Mouse (Mus musculus): Measurements from ENCODE around the gene Gm11937.
A peak's percentile ranks its signal among the peaks of the same experiment; 100 is the strongest.

Gm11937 gene

GRCm38 (mm10) chr11:99581564-99581963 is 28.4 kb downstream of the Gm11937 start:
- peak; percentile 52; the same call in 1 of the 2 replicates for ATAC-seq (ENCODE audit: low TSS enrichment)

DNA sequence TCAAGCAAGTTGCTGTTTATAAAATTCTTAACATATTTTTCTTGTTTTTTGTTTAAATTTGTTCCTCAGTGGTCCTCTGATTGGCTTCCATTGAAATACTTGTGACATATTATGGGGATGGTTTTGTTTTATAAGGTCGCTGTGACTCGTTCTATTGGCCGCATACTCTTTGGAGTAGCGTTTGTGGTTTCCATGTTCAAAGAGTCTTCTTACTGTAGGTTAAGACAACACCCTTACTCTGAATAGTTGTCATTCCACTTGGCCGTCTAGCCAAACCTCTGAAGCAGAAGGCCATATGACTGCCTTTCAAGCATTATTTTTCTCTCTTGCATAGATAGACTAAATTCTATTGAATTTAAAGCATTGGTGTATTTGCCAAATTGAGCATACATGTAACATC is 28.9 kb downstream of the Gm11937 start:
- ATAC-seq (ENCODE audit: low TSS enrichment), result no peak

GRCm38 (mm10) chr11:99580636-99581035 is 29.4 kb downstream of the Gm11937 start, which contains the start of gene Krtap1-5:
Gene Krtap1-5, minus strand, starts transcription at chr11:99581016.
- no peak for ATAC-seq (ENCODE audit: low TSS enrichment)

- ATAC-seq (ENCODE audit: low TSS enrichment), result peak; percentile 70; the same call in 1 of the 2 replicates
These were observed 35.9 kb downstream of the Gm11937 start for GRCm38 (mm10) chr11:99574106-99574505.

DNA sequence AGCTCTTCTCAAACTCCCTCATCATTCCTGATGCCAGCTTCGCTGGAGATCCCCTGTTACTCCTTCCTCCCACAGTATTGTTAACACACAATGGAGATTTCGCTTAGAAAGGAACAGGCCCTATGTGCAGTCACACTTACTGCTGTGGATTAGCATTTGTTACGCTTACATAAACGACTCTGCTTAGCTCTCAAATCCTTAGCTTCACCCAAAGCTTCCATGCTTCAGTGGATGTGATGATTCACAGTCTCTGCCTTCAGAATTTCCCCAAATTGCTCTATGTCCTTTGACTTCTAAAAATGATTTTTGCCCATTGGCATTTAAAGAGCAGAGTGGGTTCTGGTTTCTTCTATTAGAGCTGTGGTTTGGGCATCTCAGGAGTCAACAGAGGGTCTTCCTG is 36.8 kb downstream of the Gm11937 start:
- ATAC-seq (ENCODE audit: low TSS enrichment), result peak; percentile 97

DNA sequence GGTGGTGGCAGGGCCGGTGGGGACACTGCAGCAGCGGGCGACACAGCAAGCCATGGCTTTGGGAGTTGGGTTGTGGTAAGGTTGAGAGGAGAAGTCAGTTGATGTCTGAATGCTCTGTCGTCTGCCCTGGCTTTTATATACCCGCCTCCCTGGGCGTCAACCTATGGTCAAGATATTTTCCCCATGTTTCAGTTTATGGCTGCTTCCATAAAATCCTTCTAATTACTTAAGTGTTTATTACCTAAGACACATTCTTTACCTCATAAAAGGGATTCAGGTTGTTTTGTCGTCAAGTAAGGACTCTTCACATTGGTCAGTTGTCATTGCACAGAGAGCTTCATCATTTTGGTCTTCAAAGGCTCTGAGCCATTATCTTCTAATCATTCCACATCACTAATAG is 43.5 kb downstream of the Gm11937 start, which contains the start of gene Krtap3-1:
Krtap3-1 (minus strand) TSS at position 101 of the 400 bp plus-strand sequence.
- ATAC-seq (ENCODE audit: low TSS enrichment), result no peak

DNA sequence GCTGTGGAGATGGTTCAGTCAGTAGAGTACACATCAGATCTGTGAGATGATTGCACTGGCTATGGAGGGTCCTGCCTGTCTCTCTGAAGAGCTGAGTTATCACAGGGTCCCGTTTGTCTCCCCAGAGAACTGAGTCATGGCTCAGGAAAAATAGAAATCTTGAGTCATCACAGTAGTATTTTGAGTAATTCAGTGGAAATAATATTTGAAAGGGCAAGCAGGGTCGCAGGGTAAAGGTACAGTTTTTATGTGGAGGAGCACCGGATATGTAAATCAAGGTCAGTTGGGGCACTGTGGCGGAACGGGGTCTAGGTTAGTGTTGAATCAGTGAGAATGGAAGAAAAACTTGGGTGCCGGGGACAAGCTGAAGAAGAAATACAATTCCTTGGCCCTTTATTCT is 47.4 kb downstream of the Gm11937 start:
- no peak for ATAC-seq (ENCODE audit: low TSS enrichment)
